Mouse (Mus musculus) hindbrain, embryonic 15.5 days (tissue): ENCODE data around the gene Olfr544. TPM values are rescaled to one million over a fixed set of nuclear protein-coding genes. Genes with fewer than 3 reads are reported as not detected.

Experiments
- ATAC-seq: fragments of 200-750 bp; cut with Nextera tagmentation; 2 replicates; pipeline ENCODE4 v1.8.0; 2017; ENCODE audit warnings: low read depth, moderate number of reproducible peaks, moderate TSS enrichment; ENCODE audit not compliant: low FRiP score
- H3K27ac ChIP-seq: fragments of 300-500 bp; sonication (generic); replicated peaks from 2 replicates; pipeline ENCODE4 v1.5.1; 2015; ENCODE audit warnings: mild to moderate bottlenecking, inconsistent platforms
- H3K27me3 ChIP-seq: fragments of 300-500 bp; sonication (generic); 2 replicates; pipeline ENCODE4 v1.6.1; 2015; ENCODE audit warnings: control low read depth, inconsistent platforms
- H3K36me3 ChIP-seq: fragments of 300-500 bp; sonication (generic); 2 replicates; pipeline ENCODE4 v1.6.1; 2015; ENCODE audit warnings: control low read depth, inconsistent platforms
- H3K4me1 ChIP-seq: fragments of 300-500 bp; sonication (generic); replicated peaks from 2 replicates; pipeline ENCODE4 v1.6.1; 2015; ENCODE audit warnings: control low read depth, inconsistent platforms
- H3K4me2 ChIP-seq: fragments of 300-500 bp; sonication (generic); 2 replicates; pipeline ENCODE4 v1.6.1; 2015; ENCODE audit warnings: moderate library complexity, mild to moderate bottlenecking, inconsistent platforms
- H3K4me3 ChIP-seq: fragments of 300-500 bp; sonication (generic); 2 replicates; pipeline ENCODE4 v1.5.1; 2015; ENCODE audit warnings: mild to moderate bottlenecking, inconsistent platforms
- H3K9ac ChIP-seq: fragments of 300-500 bp; sonication (generic); 2 replicates; pipeline ENCODE4 v1.6.1; 2015; ENCODE audit warnings: inconsistent platforms
- H3K9me3 ChIP-seq: fragments of 300-500 bp; sonication (generic); 2 replicates; pipeline ENCODE4 v1.6.1; 2016; ENCODE audit warnings: control low read depth, inconsistent platforms
- WGBS: fragments of 180-500 bp; shearing (Covaris S2); methylation state at CpG from one replicate; pipeline ENCODE4 v1.1.7; 2015; 5-methylcytosine and 5-hydroxymethylcytosine counted together
- polyA plus RNA-seq: library from polyadenylated mRNA; unstranded; fragments of >200 nt; fragmentation: Nextera tagmentation; extraction: Ambion mirVana; gene quantifications from 2 replicates; pipeline ENCODE4 v1.2.1, GENCODE M21; 2015

The Olfr544 gene
- polyA plus RNA-seq, result 0.16 and 0.18 TPM in 2 replicates

GRCm38 (mm10) chr7:102488161-102488560 lies at the start of gene Olfr544:
Gene Olfr544, minus strand, starts transcription at chr7:102488313.
- no peak for ATAC-seq
- Histone ChIP-seq H3K9me3 (no peaks in the 10 kb centered on the region), H3K27ac (no peak within 1 kb of the TSS), H3K4me2 (no peak within 1 kb of the TSS), H3K4me3 (no peak within 1 kb of the TSS), H3K4me1 (no peaks in the 10 kb centered on the region), H3K36me3 (no peaks in the 10 kb centered on the region), H3K9ac (no peak within 1 kb of the TSS), H3K27me3 (no peaks in the 10 kb centered on the region)
- WGBS, result 47% methylated on average over 1 of the region's 1 CpGs

DNA sequence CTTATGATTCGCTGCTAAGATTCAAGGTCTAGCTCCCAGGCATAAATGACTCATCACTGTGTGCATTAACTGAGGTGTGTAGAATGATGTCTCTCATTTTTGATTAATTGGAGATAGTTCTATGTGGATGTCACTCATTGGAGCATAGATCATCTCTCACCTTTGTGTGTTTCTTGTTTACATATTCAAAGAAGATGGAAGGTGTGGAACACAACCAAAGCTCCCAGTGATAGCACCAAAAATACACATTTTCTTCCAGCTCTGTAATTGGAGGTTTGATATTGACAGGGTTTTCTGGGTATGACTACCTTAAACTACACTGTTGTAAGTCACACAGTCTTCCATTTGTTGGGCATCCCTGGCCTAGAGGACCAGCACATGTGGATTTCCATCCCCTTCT lies 46.3 kb upstream of the Olfr544 start, which contains the start of gene Olfr547:
TSS of gene Olfr547 (plus strand) at position 301 of the 400 bp plus-strand sequence.
- ATAC-seq, result no peak
- H3K9me3 ChIP-seq, result no peaks in the 10 kb centered on the region
- no peak within 1 kb of the TSS for H3K9ac ChIP-seq
- H3K36me3 ChIP-seq, result no peaks in the 10 kb centered on the region
- WGBS, result 79% methylated on average over 1 of the region's 1 CpGs
- H3K4me1 ChIP-seq, result no peaks in the 10 kb centered on the region
- no peaks in the 10 kb centered on the region for H3K27me3 ChIP-seq
- H3K27ac ChIP-seq, result no peak within 1 kb of the TSS
- H3K4me2 ChIP-seq, result no peak within 1 kb of the TSS
- H3K4me3 ChIP-seq, result no peak within 1 kb of the TSS

- no peaks in the 10 kb centered on the region for H3K4me1 ChIP-seq
- no peaks in the 10 kb centered on the region for H3K27me3 ChIP-seq
- no peak overlapping the region for H3K4me2 ChIP-seq
- ATAC-seq, result no peak
- H3K9me3 ChIP-seq, result no peaks in the 10 kb centered on the region
- H3K9ac ChIP-seq, result no peak overlapping the region
- no peak overlapping the region for H3K4me3 ChIP-seq
- no peak overlapping the region for H3K27ac ChIP-seq
- 77% methylated on average over 1 of the region's 1 CpGs for WGBS
- no peaks in the 10 kb centered on the region for H3K36me3 ChIP-seq
Observed at GRCm38 (mm10) chr7:102529052-102529451, 40.9 kb upstream of the Olfr544 start.

DNA sequence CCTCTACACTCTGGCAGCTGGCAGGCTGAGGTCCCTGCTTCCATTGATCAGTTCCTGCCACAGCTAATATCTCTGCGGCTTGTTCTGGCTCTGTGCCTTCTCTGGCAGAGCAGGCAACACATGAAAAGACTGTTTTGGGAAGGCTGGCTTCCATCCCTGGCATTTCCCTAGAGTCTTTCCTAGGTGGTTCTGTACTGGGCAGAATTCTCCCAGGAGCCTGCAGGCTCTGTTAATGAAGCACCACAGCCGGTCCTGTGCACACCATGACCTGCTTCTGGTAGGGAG lies 28.9 kb upstream of the Olfr544 start:
- Histone ChIP-seq H3K4me3 (no peak overlapping the region), H3K36me3 (no peaks in the 10 kb centered on the region), H3K4me1 (peaks cover 18% of the 10 kb centered on the region), H3K9ac (no peak overlapping the region), H3K9me3 (no peaks in the 10 kb centered on the region), H3K27me3 (peaks cover 7% of the 10 kb centered on the region; the same call in 1 of the 2 replicates), H3K4me2 (no peak overlapping the region), H3K27ac (no peak overlapping the region)
- 54% methylated on average over 2 of the region's 2 CpGs for WGBS
- ATAC-seq, result no peak

DNA sequence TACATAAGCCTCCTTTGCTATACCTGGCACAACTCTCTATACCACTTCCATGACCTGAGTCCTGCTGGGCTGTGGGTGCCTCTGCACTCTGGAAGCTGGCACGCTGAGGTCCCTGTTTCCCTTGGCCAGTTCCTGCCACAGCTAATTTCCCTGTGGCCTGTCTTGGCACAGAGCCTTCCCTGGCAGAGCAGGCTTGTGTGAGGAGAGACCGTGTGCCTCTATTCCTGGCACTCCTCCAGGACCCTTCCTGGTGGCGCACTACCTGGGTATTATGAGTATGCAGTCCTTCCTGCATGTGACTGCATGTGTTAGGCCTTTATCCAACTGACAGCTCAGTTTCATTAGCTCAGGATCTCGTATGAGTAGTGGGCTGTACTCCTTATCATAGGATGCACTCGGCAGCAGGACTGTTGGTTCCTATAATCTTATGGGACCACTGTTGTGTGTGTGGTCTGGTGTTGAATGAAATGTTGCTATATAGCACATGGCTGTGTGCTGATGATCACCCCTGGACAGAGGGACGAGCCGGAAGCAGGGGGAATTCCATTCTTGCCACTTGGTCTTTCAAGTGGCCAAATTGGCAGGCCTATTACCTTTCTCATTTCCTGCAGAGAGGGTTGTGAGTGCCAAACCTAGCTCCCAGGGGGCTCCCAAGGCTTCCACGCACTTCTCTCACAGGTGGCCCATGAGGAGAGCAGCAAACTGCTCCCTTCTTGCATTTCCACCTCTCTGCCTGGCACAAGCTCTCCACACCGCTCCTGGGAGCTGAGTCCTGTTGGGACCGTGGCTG lies 28.3 kb upstream of the Olfr544 start:
- H3K4me3 ChIP-seq, result no peak overlapping the region
- H3K27me3 ChIP-seq, result peaks cover 7% of the 10 kb centered on the region; the same call in 1 of the 2 replicates
- H3K9ac ChIP-seq, result no peak overlapping the region
- peaks cover 18% of the 10 kb centered on the region for H3K4me1 ChIP-seq
- H3K4me2 ChIP-seq, result no peak overlapping the region
- ATAC-seq, result 0 out of 2 replicates have a peak, but pooled peaks have one; percentile 24
- WGBS, result 54% methylated on average over 10 of the region's 10 CpGs
- 0 out of 2 replicates have a peak overlapping the region, but pooled peaks have one; percentile 25 for H3K27ac ChIP-seq
- H3K36me3 ChIP-seq, result no peaks in the 10 kb centered on the region
- no peaks in the 10 kb centered on the region for H3K9me3 ChIP-seq

DNA sequence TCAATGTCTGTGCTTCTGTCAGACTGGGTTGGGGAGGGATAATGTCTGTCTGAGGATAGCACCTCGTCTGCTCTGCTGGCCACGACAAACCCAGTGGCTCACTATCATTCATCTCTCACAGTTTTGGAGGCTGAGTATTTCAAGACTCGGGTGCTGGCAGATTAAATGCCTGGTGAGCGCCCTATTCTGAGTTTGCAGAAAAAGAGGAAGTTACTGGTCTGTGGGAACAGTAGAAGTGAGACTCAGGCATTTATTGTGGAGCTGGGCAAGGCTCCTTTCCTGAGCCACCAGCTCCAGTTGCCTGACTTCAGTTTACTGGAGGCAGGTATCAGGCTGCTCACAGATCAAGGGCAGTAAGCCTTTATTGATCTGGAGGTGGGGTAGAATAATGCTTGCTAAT lies 26.0 kb upstream of the Olfr544 start:
- 84% methylated on average over 4 of the region's 4 CpGs for WGBS
- Histone ChIP-seq H3K27ac (no peak overlapping the region), H3K4me1 (peaks cover 18% of the 10 kb centered on the region), H3K27me3 (peaks cover 7% of the 10 kb centered on the region; the same call in 1 of the 2 replicates), H3K36me3 (no peaks in the 10 kb centered on the region), H3K9me3 (no peaks in the 10 kb centered on the region), H3K9ac (no peak overlapping the region), H3K4me3 (no peak overlapping the region), H3K4me2 (no peak overlapping the region)
- ATAC-seq, result no peak

GRCm38 (mm10) chr7:102512814-102513435 lies 24.8 kb upstream of the Olfr544 start:
- peak; percentile 97 for ATAC-seq
- under 1% methylated on average over 52 of the region's 54 CpGs for WGBS
- peaks cover 7% of the 10 kb centered on the region; the same call in 1 of the 2 replicates for H3K27me3 ChIP-seq
- H3K4me3 ChIP-seq, result peak overlapping the region; percentile 55
- H3K4me2 ChIP-seq, result peak overlapping the region; percentile 84
- H3K9me3 ChIP-seq, result no peaks in the 10 kb centered on the region
- peaks cover 18% of the 10 kb centered on the region for H3K4me1 ChIP-seq
- H3K27ac ChIP-seq, result no peak overlapping the region
- no peaks in the 10 kb centered on the region for H3K36me3 ChIP-seq
- peak overlapping the region; percentile 73 for H3K9ac ChIP-seq

GRCm38 (mm10) chr7:102511927-102512326 lies 23.8 kb upstream of the Olfr544 start:
- no peak overlapping the region for H3K4me3 ChIP-seq
- no peak for ATAC-seq
- WGBS, result 94% methylated on average over 10 of the region's 10 CpGs
- no peak overlapping the region for H3K9ac ChIP-seq
- H3K27ac ChIP-seq, result no peak overlapping the region
- H3K36me3 ChIP-seq, result no peaks in the 10 kb centered on the region
- H3K9me3 ChIP-seq, result no peaks in the 10 kb centered on the region
- peaks cover 7% of the 10 kb centered on the region; the same call in 1 of the 2 replicates for H3K27me3 ChIP-seq
- H3K4me1 ChIP-seq, result peaks cover 15% of the 10 kb centered on the region
- no peak overlapping the region for H3K4me2 ChIP-seq

GRCm38 (mm10) chr7:102509726-102510125 lies 21.6 kb upstream of the Olfr544 start:
- WGBS, result 83% methylated on average over 7 of the region's 7 CpGs
- ATAC-seq, result no peak
- no peak overlapping the region for H3K4me3 ChIP-seq
- no peak overlapping the region for H3K27ac ChIP-seq
- H3K27me3 ChIP-seq, result peaks cover 7% of the 10 kb centered on the region; the same call in 1 of the 2 replicates
- peaks cover 7% of the 10 kb centered on the region; the same call in 1 of the 2 replicates for H3K4me1 ChIP-seq
- H3K4me2 ChIP-seq, result no peak overlapping the region
- no peak overlapping the region for H3K9ac ChIP-seq
- H3K36me3 ChIP-seq, result no peaks in the 10 kb centered on the region
- H3K9me3 ChIP-seq, result no peaks in the 10 kb centered on the region

DNA sequence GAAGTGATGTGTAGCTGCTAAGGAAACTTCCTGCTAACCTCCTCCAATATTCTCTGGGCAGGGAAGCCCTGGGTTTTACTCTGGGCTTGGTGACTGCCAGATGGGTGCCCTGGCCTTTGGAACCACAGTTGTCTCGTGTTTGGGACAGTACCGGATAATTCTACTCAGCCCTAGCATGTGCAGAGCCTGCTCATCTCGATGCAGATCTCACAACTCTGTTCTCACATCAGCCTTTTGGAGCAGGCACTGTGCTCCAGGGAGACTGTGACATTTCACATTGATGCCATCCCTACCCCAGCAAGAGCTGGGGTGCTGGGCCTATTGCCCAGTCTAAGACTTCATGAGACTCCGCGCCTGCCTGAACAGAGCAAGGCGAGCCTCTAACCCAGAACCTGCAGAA lies 20.6 kb upstream of the Olfr544 start:
- Histone ChIP-seq H3K36me3 (no peaks in the 10 kb centered on the region), H3K27me3 (no peaks in the 10 kb centered on the region), H3K4me3 (no peak overlapping the region), H3K4me1 (peaks cover 7% of the 10 kb centered on the region; the same call in 1 of the 2 replicates), H3K9ac (no peak overlapping the region), H3K9me3 (no peaks in the 10 kb centered on the region), H3K27ac (no peak overlapping the region), H3K4me2 (no peak overlapping the region)
- ATAC-seq, result no peak
- WGBS, result 89% methylated on average over 6 of the region's 6 CpGs

DNA sequence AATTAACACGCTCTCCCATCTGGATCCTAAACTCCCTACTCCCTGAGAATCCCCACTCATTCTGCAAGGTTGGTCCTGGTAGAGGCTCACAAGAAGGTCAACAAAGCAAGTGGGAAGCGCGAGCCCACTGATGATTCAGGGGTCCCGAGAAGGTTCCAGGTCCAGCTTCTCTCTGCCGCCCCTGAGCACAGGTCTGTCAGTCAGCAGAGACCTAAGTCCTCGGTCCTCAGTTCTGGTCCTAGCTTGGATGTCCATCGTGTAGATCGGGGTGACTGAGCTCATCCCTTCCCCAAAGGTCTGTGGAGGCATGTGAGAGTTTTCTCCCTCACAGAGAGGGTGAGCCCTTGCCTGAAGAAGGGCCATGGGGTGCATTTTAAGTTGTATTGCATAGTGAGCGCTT lies 20.0 kb upstream of the Olfr544 start:
- Histone ChIP-seq H3K9ac (no peak overlapping the region), H3K9me3 (no peaks in the 10 kb centered on the region), H3K27me3 (no peaks in the 10 kb centered on the region), H3K4me2 (no peak overlapping the region), H3K4me1 (peaks cover 3% of the 10 kb centered on the region; the same call in 1 of the 2 replicates), H3K4me3 (no peak overlapping the region), H3K36me3 (no peaks in the 10 kb centered on the region), H3K27ac (no peak overlapping the region)
- 91% methylated on average over 9 of the region's 9 CpGs for WGBS
- ATAC-seq, result no peak

DNA sequence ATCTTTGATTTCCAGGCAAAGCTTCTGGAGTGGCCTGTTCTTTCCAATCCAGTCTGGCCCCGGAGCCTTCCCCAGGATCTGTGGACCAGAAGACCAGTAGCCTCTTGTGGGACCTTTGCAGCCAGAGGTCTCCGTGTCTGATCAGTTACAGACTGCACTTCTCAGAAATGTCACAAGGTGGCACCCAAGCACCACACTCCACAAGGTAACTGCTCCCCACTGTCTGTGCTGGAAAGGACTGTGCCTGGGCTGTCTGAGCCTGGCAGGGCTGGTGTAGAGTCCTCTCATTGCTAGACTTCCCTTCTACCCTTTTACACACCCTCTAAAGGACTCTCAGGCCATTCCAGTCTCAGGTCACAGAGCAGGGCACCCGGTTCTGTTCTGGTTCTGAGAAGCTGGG lies 18.7 kb upstream of the Olfr544 start:
- H3K4me3 ChIP-seq, result no peak overlapping the region
- ATAC-seq, result peak; percentile 88
- H3K9ac ChIP-seq, result no peak overlapping the region
- no peaks in the 10 kb centered on the region for H3K4me1 ChIP-seq
- WGBS, result 43% methylated on average over 3 of the region's 3 CpGs
- H3K4me2 ChIP-seq, result no peak overlapping the region
- H3K9me3 ChIP-seq, result no peaks in the 10 kb centered on the region
- no peaks in the 10 kb centered on the region for H3K27me3 ChIP-seq
- H3K27ac ChIP-seq, result no peak overlapping the region
- H3K36me3 ChIP-seq, result no peaks in the 10 kb centered on the region
